Mouse (Mus musculus) ES-Bruce4 (cell line): ENCODE measurements around the gene Atp13a1. TPM values are rescaled to one million over a fixed set of nuclear protein-coding genes. Genes with fewer than 3 reads are reported as not detected.
A peak's percentile ranks its signal among the peaks of the same experiment; 100 is the strongest.

Experiments
- H3K27ac ChIP-seq: 2 replicates; pipeline ENCODE4 v1.5.1; 2012; ENCODE audit warnings: low read length, inconsistent platforms; ENCODE audit not compliant: insufficient read depth
- H3K27me3 ChIP-seq: 2 replicates; pipeline ENCODE4 v1.6.1; 2012; ENCODE audit warnings: mild to moderate bottlenecking, low read length, inconsistent platforms; ENCODE audit not compliant: control insufficient read depth, poor library complexity, insufficient read depth, severe bottlenecking
- H3K36me3 ChIP-seq: 2 replicates; pipeline ENCODE4 v1.6.1; 2012; ENCODE audit warnings: inconsistent platforms, mild to moderate bottlenecking, low read length, moderate library complexity; ENCODE audit not compliant: control insufficient read depth, poor library complexity, insufficient read depth, severe bottlenecking
- H3K4me1 ChIP-seq: one replicate; pipeline ENCODE4 v1.8.1; 2011; ENCODE audit warnings: low read length; ENCODE audit not compliant: control insufficient read depth, insufficient read depth
- H3K4me3 ChIP-seq: 2 replicates; pipeline ENCODE4 v1.5.1; 2011; ENCODE audit warnings: low read depth, mild to moderate bottlenecking, low read length
- H3K9ac ChIP-seq: 2 replicates; pipeline ENCODE4 v1.6.1; 2012; ENCODE audit warnings: low read depth, mild to moderate bottlenecking, inconsistent platforms; ENCODE audit not compliant: poor library complexity, severe bottlenecking
- H3K9me3 ChIP-seq: replicated peaks from 2 replicates; pipeline ENCODE4 v1.6.1; 2012; ENCODE audit warnings: mild to moderate bottlenecking, low read length, inconsistent platforms; ENCODE audit not compliant: control insufficient read depth, poor library complexity, insufficient read depth, severe bottlenecking
- CTCF ChIP-seq: IDR thresholded peaks from one replicate; pipeline ENCODE4 v1.8.1; 2011; ENCODE audit warnings: low read depth, low read length
- EP300 ChIP-seq: IDR thresholded peaks from 2 replicates; pipeline ENCODE4 v1.6.1; 2011; ENCODE audit warnings: low read depth, low read length; ENCODE audit not compliant: insufficient read depth
- POLR2A ChIP-seq: IDR thresholded peaks from one replicate; pipeline ENCODE4 v1.8.1; 2011; ENCODE audit warnings: low read length; ENCODE audit not compliant: insufficient read depth
- polyA plus RNA-seq: library from polyadenylated mRNA; stranded (reverse); fragments of >200 nt; gene quantifications from 2 replicates; pipeline ENCODE4 v1.2.4, GENCODE M21; 2011; ENCODE audit warnings: low read depth; ENCODE audit not compliant: missing spikeins, insufficient read depth, insufficient read length

Atp13a1 gene
- polyA plus RNA-seq, 1 experiment, result 31.1 TPM

DNA sequence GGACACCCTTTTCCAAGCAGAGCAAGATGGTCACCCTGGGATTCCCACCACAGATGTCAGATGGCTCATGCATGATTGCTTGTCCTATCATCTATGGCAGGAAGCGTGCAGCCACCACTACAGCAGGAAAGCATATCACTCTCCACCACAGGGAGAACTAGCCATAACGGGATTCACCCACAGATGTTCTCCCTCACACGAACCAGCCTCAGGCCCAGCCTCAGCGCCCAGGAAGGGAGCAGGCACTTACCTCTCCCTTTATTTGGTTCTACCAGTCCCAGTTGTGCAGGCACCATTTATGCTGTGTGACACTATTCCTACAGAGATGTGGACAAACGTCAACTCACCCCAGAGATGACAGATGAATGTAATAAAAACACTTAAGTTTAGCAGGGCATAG is 1.9 kb upstream of the Atp13a1 start:
- Histone ChIP-seq H3K36me3 (peaks cover 9% of the 10 kb centered on the region), H3K27me3 (no peaks in the 10 kb centered on the region), H3K9me3 (no peaks in the 10 kb centered on the region), H3K27ac (no peak overlapping the region; the same call in 1 of the 2 replicates), H3K4me1 (no peaks in the 10 kb centered on the region), H3K4me3 (no peak overlapping the region), H3K9ac (no peak overlapping the region)
- no peak for TF ChIP-seq EP300
- no peak for TF ChIP-seq CTCF
- TF ChIP-seq POLR2A, result no peak

GRCm38 (mm10) chr8:69789731-69790130 is 1.2 kb upstream of the Atp13a1 start:
- H3K36me3 ChIP-seq, result peaks cover 16% of the 10 kb centered on the region
- H3K4me1 ChIP-seq, result no peaks in the 10 kb centered on the region
- TF ChIP-seq POLR2A, result no peak
- TF ChIP-seq EP300, result no peak
- TF ChIP-seq CTCF, result no peak
- peak overlapping the region; percentile 96 for H3K9ac ChIP-seq
- H3K27me3 ChIP-seq, result no peaks in the 10 kb centered on the region
- H3K27ac ChIP-seq, result peak overlapping the region; percentile 94
- H3K9me3 ChIP-seq, result no peaks in the 10 kb centered on the region
- H3K4me3 ChIP-seq, result peak overlapping the region; percentile 17; the same call in 1 of the 2 replicates

- H3K27ac ChIP-seq, result peak overlapping the region; percentile 94
Measured at GRCm38 (mm10) chr8:69790364-69790763, 599 bp upstream of the Atp13a1 start.

GRCm38 (mm10) chr8:69791415-69792068 is 579 bp downstream of the Atp13a1 start:
- Histone ChIP-seq H3K27ac (peak overlapping the region; percentile 2), H3K4me1 (no peaks in the 10 kb centered on the region), H3K27me3 (no peaks in the 10 kb centered on the region), H3K4me3 (peak overlapping the region; percentile 94), H3K9me3 (no peaks in the 10 kb centered on the region), H3K9ac (peak overlapping the region; percentile 96), H3K36me3 (peaks cover 34% of the 10 kb centered on the region)
- no peak for TF ChIP-seq EP300
- no peak for TF ChIP-seq POLR2A
- no peak for TF ChIP-seq CTCF

More at GRCm38 (mm10) chr8:69790364-69790763, 599 bp upstream of the Atp13a1 start:
- Histone ChIP-seq H3K4me1 (no peaks in the 10 kb centered on the region), H3K4me3 (peak overlapping the region; percentile 94), H3K9me3 (no peaks in the 10 kb centered on the region), H3K9ac (peak overlapping the region; percentile 96), H3K36me3 (peaks cover 22% of the 10 kb centered on the region), H3K27me3 (no peaks in the 10 kb centered on the region)
- no peak for TF ChIP-seq EP300
- no peak for TF ChIP-seq CTCF
- no peak for TF ChIP-seq POLR2A

DNA sequence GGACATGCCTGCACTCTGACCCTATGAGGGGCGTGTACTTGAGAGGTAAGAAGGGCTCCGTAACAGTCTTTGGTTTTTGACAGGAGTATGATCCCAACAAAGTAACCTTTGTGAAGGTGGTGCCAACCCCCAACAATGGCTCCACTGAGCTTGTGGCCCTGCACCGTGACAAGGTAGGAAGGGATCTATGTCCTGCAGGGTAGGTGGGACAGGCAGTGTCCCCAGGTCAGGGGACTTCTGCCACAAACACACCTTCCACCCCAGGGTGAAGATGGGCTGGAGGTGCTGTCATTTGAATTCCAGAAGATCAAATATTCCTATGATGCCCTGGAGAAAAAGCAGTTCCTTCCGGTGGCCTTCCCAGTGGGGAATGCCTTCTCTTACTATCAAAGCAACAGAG is 2.7 kb downstream of the Atp13a1 start:
- H3K9ac ChIP-seq, result no peak overlapping the region
- TF ChIP-seq CTCF (no peak), POLR2A (no peak), EP300 (no peak)

DNA sequence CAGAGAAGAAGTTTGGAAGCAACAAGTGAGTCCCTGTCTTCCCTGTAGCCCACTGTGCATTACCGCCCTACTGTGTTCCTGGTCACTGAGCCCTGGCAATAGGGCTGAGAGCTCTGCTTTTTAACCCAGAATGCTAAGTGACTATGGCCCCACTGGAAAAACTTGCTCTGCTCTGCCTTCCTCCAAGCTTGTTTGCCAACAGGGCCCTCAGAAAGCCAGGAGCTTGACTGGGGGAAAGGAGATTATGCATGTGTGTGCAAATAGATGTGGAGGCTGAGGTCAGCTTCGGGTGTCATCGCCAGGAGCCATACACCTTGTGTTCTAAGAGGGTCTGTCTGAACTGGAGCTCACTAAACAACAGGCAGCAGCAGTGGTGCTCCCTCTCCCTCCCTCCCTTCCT is 3.1 kb downstream of the Atp13a1 start:
- no peak overlapping the region for H3K9ac ChIP-seq
- H3K27me3 ChIP-seq, result no peaks in the 10 kb centered on the region
- TF ChIP-seq POLR2A, result no peak
- no peak for TF ChIP-seq EP300
- TF ChIP-seq CTCF, result no peak
- H3K4me3 ChIP-seq, result no peak overlapping the region
- no peaks in the 10 kb centered on the region for H3K4me1 ChIP-seq
- no peak overlapping the region for H3K27ac ChIP-seq
- no peaks in the 10 kb centered on the region for H3K9me3 ChIP-seq
- H3K36me3 ChIP-seq, result peaks cover 59% of the 10 kb centered on the region

More for the DNA sequence above, 2.7 kb downstream of the Atp13a1 start:
- H3K4me3 ChIP-seq, result no peak overlapping the region
- H3K4me1 ChIP-seq, result no peaks in the 10 kb centered on the region
- H3K27me3 ChIP-seq, result no peaks in the 10 kb centered on the region
- no peak overlapping the region for H3K27ac ChIP-seq
- H3K9me3 ChIP-seq, result no peaks in the 10 kb centered on the region
- peaks cover 54% of the 10 kb centered on the region for H3K36me3 ChIP-seq
